Mouse (Mus musculus): ENCODE measurements at regions not wholly inside any gene's neighbourhood (a gene's known extent, or its start where the extent isn't known, plus 50 kb on each side); places are given as distances from the start of the nearest gene placed in this dataset.

GRCm38 (mm10) chr9:41599874-41600273, 438.4 kb upstream of the Ubash3b start:
- Histone ChIP-seq H3K4me1 (ENCODE audit: control insufficient read depth, insufficient read depth, low read length) (no peaks in the 10 kb centered on the region), H3K4me3 (ENCODE audit: insufficient read depth, low read length) (no peak overlapping the region), H3K27ac (ENCODE audit: insufficient read depth, low read depth, low read length) (no peak overlapping the region)
- TF ChIP-seq CTCF (IDR thresholded peaks at IDR 0.05; ENCODE audit: low read depth, low read length) (no peak), POLR2A (IDR thresholded peaks at IDR 0.05; ENCODE audit: borderline replicate concordance, low read depth, low read length) (no peak)

- TF ChIP-seq POLR2A (IDR thresholded peaks at IDR 0.05; ENCODE audit: borderline replicate concordance, low read depth, low read length), result no peak
- Histone ChIP-seq H3K27ac (ENCODE audit: insufficient read depth, low read depth, low read length) (no peak overlapping the region), H3K4me3 (ENCODE audit: insufficient read depth, low read length) (no peak overlapping the region), H3K4me1 (ENCODE audit: control insufficient read depth, insufficient read depth, low read length) (no peaks in the 10 kb centered on the region)
Measured at GRCm38 (mm10) chr9:41595749-41596148, 434.3 kb upstream of the Ubash3b start.

- Histone ChIP-seq H3K27ac (ENCODE audit: insufficient read depth, low read depth, low read length) (no peak overlapping the region), H3K4me3 (ENCODE audit: insufficient read depth, low read length) (no peak overlapping the region), H3K4me1 (ENCODE audit: control insufficient read depth, insufficient read depth, low read length) (peaks cover 9% of the 10 kb centered on the region)
- TF ChIP-seq POLR2A (IDR thresholded peaks at IDR 0.05; ENCODE audit: borderline replicate concordance, low read depth, low read length), result no peak
- no peak for TF ChIP-seq CTCF (IDR thresholded peaks at IDR 0.05; ENCODE audit: low read depth, low read length)
Measured at GRCm38 (mm10) chr9:41593998-41594397, 432.5 kb upstream of the Ubash3b start.

GRCm38 (mm10) chr9:41592900-41593690, 431.6 kb upstream of the Ubash3b start:
- H3K4me1 ChIP-seq (ENCODE audit: control insufficient read depth, insufficient read depth, low read length), result peaks cover 16% of the 10 kb centered on the region
- H3K27ac ChIP-seq (ENCODE audit: insufficient read depth, low read depth, low read length), result no peak overlapping the region
- TF ChIP-seq POLR2A (IDR thresholded peaks at IDR 0.05; ENCODE audit: borderline replicate concordance, low read depth, low read length), result no peak
- no peak for TF ChIP-seq CTCF (IDR thresholded peaks at IDR 0.05; ENCODE audit: low read depth, low read length)
- H3K4me3 ChIP-seq (ENCODE audit: insufficient read depth, low read length), result no peak overlapping the region

- Histone ChIP-seq H3K4me3 (ENCODE audit: insufficient read depth, low read length) (no peak overlapping the region), H3K27ac (ENCODE audit: insufficient read depth, low read depth, low read length) (no peak overlapping the region), H3K4me1 (ENCODE audit: control insufficient read depth, insufficient read depth, low read length) (peaks cover 16% of the 10 kb centered on the region)
- no peak for TF ChIP-seq POLR2A (IDR thresholded peaks at IDR 0.05; ENCODE audit: borderline replicate concordance, low read depth, low read length)
Measured at GRCm38 (mm10) chr9:41592101-41592500, 430.6 kb upstream of the Ubash3b start.

- TF ChIP-seq CTCF (IDR thresholded peaks at IDR 0.05; ENCODE audit: low read depth, low read length) (no peak), POLR2A (IDR thresholded peaks at IDR 0.05; ENCODE audit: borderline replicate concordance, low read depth, low read length) (no peak)
- Histone ChIP-seq H3K4me3 (ENCODE audit: insufficient read depth, low read length) (no peak overlapping the region), H3K27ac (ENCODE audit: insufficient read depth, low read depth, low read length) (no peak overlapping the region), H3K4me1 (ENCODE audit: control insufficient read depth, insufficient read depth, low read length) (peaks cover 16% of the 10 kb centered on the region)
Measured at GRCm38 (mm10) chr9:41590164-41590563, 428.7 kb upstream of the Ubash3b start.

DNA sequence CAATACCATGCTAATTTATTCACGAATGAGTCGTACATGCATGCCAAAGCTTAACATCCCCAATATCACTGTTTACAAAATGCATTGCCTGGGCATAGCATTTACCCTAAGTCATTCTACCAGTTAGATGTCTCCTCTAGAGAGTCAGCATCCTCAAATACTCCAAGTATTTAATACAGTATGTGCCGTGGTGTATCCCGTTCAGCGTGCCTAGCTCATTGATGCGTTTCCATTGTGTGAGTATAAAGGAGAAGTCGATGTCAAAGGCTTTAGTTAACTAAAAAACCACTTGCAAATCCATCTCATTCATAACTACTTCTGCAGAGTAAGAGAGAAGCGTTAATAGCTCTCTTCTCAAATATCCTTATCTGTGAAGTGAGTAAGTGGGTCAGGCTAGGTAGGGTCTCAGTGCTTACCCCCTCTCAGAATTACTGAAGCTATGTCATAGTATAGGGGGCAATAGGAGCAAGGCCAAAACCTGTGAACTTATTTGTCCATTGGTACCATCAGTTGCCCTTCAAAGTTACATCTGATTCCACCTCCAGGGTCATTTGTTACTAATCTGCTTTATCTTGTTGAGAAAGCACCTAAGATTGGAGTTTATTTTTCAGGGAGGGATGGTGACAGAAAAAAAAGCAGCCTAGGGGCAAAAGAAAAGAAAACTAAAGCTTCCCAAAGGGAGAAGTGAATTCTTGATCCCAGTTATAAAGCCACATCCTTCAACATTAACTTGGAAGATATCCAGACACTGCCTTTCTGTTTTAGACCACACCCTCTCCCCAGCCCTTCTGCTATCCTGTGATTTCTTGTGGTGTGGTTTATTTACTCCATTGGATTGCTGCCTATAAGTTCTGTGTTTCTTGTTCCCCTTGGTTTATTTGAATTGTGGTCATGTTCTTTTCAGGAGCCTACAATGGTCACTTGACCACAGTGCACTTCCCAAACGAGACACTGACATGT, 427.2 kb upstream of the Ubash3b start:
- no peak overlapping the region for H3K4me3 ChIP-seq (ENCODE audit: insufficient read depth, low read length)
- H3K4me1 ChIP-seq (ENCODE audit: control insufficient read depth, insufficient read depth, low read length), result peaks cover 19% of the 10 kb centered on the region
- TF ChIP-seq POLR2A (IDR thresholded peaks at IDR 0.05; ENCODE audit: borderline replicate concordance, low read depth, low read length), result no peak
- TF ChIP-seq CTCF (IDR thresholded peaks at IDR 0.05; ENCODE audit: low read depth, low read length), result no peak
- H3K27ac ChIP-seq (ENCODE audit: insufficient read depth, low read depth, low read length), result no peak overlapping the region

- TF ChIP-seq CTCF (IDR thresholded peaks at IDR 0.05; ENCODE audit: low read depth, low read length) (no peak), POLR2A (IDR thresholded peaks at IDR 0.05; ENCODE audit: borderline replicate concordance, low read depth, low read length) (no peak)
- Histone ChIP-seq H3K4me3 (ENCODE audit: insufficient read depth, low read length) (no peak overlapping the region), H3K4me1 (ENCODE audit: control insufficient read depth, insufficient read depth, low read length) (peaks cover 19% of the 10 kb centered on the region), H3K27ac (ENCODE audit: insufficient read depth, low read depth, low read length) (no peak overlapping the region)
Measured at GRCm38 (mm10) chr9:41587762-41588161, 426.3 kb upstream of the Ubash3b start.

DNA sequence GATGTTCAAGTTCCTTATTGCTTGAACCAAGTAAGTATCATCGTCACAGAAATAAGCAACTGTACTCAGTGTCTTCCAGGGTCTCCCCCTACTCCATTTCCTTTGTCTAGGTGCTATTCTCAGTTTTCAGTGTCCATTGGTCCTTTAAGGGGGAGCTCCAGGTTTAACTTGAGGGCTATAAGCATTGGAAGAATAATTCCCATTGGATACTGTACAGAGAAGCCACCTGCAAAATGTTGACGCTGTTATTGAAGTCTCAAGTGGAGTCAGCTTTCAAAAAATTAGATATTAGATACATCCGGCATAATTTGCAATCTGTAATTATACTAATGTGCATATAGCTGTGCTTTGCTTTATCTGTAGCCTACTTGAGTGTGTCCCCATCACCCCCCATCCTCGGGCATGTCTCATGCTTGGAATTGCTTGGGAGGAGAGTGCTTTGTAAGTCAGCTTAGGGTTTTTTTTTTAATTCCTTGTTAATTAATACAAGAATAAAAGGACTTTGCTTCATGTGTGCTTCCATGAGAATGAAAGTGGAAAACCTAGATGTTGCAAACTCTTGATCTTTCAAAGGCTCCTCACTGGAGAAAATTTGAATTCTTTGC, 425.6 kb upstream of the Ubash3b start:
- no peak overlapping the region for H3K27ac ChIP-seq (ENCODE audit: insufficient read depth, low read depth, low read length)
- no peak overlapping the region for H3K4me3 ChIP-seq (ENCODE audit: insufficient read depth, low read length)
- no peak for TF ChIP-seq CTCF (IDR thresholded peaks at IDR 0.05; ENCODE audit: low read depth, low read length)
- H3K4me1 ChIP-seq (ENCODE audit: control insufficient read depth, insufficient read depth, low read length), result peaks cover 19% of the 10 kb centered on the region

- H3K27ac ChIP-seq (ENCODE audit: insufficient read depth, low read depth, low read length), result no peak overlapping the region
- no peak for TF ChIP-seq CTCF (IDR thresholded peaks at IDR 0.05; ENCODE audit: low read depth, low read length)
- TF ChIP-seq POLR2A (IDR thresholded peaks at IDR 0.05; ENCODE audit: borderline replicate concordance, low read depth, low read length), result no peak
- H3K4me1 ChIP-seq (ENCODE audit: control insufficient read depth, insufficient read depth, low read length), result peaks cover 19% of the 10 kb centered on the region
- no peak overlapping the region for H3K4me3 ChIP-seq (ENCODE audit: insufficient read depth, low read length)
Measured at GRCm38 (mm10) chr9:41586291-41586690, 424.8 kb upstream of the Ubash3b start.
